Mouse (Mus musculus) frontal cortex, postnatal 14 days (tissue): ENCODE data around the gene Cdh18.

ENCODE experiments used
- DNase-seq, 2 experiments: peaks; one replicate each; pipeline ENCODE4 v3.0.0; 2022; ENCODE audit warnings: low spot score in 2 of 2

Cdh18 gene

DNA sequence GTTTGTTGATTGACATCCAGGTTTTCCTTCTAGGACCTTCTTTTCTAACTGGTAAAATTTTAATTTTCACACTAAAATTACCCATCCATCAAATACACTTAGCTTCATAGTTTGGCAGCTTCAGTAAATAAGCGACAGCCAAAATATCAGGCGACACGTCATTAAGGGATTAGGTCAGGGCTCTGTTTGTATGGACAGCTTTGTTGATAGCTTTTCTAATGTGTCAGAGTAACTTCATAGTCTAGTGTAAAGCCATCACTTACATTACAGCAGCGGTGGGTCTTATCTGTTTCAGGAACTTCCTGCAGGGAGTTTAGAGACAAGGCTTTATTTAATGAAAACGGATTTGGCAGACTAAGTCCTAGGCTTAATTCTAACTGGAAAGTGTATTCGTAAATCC lies 904.5 kb downstream of the Cdh18 start:
- DNase-seq, result no peak

GRCm38 (mm10) chr15:23455344-23455743 lies 906.5 kb downstream of the Cdh18 start:
- no peak for DNase-seq

DNA sequence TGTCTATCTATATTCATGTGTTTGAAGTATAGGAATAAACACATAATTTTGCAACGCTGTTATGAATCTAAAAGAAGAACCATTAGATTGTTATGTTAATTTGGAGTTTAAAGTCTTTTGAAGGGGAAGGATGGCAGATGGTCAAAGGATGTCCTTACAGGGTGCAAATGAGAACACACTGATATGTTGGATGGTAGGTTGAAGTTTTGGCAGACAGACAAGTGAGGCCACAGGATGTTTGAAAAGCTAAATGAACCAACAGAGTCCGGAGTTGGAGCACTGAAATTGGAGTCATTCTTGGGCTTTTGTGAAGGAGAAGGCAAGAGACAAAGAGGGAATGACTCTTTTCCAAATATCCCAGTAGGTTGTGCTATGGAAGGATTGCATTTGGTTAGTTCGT lies 908.6 kb downstream of the Cdh18 start:
- no peak for DNase-seq

GRCm38 (mm10) chr15:23470527-23471475 lies 922.0 kb downstream of the Cdh18 start:
- DNase-seq, result no peak

GRCm38 (mm10) chr15:23486306-23486705 lies 937.5 kb downstream of the Cdh18 start:
- DNase-seq, result no peak

DNA sequence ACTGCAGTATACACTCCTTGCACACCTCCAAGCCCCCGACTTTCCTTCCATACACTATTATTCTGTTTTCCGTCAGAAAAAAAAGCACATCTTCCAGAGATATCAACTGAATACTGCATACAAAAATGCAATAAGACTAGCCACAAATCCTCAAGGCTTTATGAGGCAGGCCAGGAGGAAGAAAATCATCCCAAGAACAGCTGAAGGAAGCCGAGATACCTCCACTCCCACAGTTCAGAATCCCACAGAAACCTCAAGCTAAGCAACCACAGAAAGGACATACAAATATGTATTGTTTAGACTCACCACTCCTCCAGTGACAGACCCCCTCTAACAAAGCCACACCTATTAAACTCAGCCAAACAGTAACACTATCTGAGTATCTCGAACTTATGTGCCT lies 957.7 kb downstream of the Cdh18 start:
- DNase-seq, result no peak

DNA sequence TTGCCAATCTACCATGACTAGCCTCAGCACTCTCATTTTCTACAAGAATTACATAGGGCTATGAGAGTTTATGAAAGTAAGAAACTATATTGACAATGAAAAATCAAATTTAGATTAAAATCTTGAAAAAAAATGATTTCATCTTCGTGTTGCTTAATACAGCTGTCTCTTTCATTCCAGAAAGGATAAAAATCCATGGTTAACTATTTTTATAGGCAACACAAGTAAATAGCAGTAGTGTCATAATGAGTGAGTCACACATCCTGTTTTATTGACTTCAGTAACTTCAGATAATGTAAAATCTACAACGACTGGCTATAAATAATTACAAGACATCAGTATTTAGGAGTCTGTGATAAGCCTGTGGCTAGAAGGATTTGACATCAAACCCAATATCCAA lies 960.9 kb downstream of the Cdh18 start:
- no peak for DNase-seq

DNA sequence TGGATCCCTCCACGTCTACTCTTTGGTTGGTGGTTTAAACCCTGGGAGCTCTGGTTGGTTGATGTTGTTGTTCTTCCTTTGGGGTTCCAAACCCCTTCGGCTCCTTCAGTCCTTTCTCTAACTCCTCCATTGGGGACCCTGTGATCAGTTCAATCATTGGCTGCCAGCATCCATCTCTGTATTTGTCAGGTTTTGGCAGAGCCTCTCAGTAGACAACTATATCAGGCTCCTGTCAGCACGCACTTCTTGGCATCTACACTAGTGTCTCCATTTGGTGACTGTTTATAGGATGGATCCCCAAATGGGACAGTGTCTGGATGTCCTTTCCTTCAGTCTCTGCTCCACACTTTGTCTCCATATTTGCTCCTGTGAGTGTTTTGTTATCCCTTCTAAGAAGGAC lies 967.0 kb downstream of the Cdh18 start:
- no peak for DNase-seq

DNA sequence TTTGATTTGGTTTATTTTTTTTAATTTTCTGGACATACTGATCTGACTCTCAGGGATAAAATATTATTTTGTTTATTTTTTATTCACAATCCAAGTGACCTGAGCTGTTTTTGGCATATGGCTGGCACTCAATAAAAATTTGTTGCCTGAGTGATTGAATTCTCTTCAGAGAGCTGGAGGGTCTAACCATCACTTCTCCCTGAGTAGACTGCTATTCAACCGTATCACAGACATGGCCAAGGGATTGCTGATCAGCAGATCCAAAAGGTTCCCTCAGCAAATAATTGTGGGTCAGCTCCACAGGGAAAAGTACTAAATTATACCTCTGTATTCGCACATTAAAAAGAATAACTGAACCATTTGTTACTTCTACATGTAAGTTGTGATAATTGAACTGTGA lies 969.3 kb downstream of the Cdh18 start:
- no peak for DNase-seq
